Mouse (Mus musculus) MEL-GATA-1-ER (cell line): Measurements from ENCODE around the gene Trim2.

Source experiments
- DNase-seq: peaks from one replicate; pipeline ENCODE4 v3.0.0-alpha.2; 2012; ENCODE audit warnings: low read depth; ENCODE audit errors: extremely low read depth

Trim2 gene

GRCm38 (mm10) chr3:84288931-84289330 lies 17.7 kb downstream of the Trim2 start:
- no peak for DNase-seq

DNA sequence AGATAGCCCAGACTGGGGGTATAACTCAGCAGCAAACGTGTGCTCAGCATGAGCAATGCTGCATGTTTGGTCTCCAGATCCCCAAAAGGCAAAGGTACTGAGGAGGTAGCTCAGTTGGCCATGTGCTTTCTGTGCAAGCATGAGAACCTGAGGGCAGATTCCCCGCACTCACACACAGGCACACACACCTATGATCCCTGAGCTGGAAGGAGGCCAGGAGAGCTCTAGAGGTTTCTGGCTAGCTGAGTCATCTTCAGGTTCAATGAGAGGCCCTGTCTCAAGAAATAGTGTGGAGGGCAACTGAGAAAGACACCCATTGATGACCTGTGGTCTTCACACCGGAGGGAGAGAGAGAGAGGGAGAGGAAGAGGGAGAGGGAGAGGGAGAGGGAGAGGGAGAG lies 19.4 kb downstream of the Trim2 start:
- DNase-seq, result no peak

GRCm38 (mm10) chr3:84286311-84286710 lies 20.4 kb downstream of the Trim2 start:
- no peak for DNase-seq

- DNase-seq, result no peak
These were observed 21.9 kb downstream of the Trim2 start for GRCm38 (mm10) chr3:84284796-84285195.

GRCm38 (mm10) chr3:84283524-84283923 lies 23.2 kb downstream of the Trim2 start:
- DNase-seq, result no peak

GRCm38 (mm10) chr3:84281936-84282371 lies 24.7 kb downstream of the Trim2 start:
- DNase-seq, result no peak

GRCm38 (mm10) chr3:84278809-84279208 lies 27.9 kb downstream of the Trim2 start:
- no peak for DNase-seq

- no peak for DNase-seq
These were observed 31.6 kb downstream of the Trim2 start for GRCm38 (mm10) chr3:84275124-84275523.

GRCm38 (mm10) chr3:84272293-84273015 lies 34.2 kb downstream of the Trim2 start:
- DNase-seq, result no peak

- DNase-seq, result no peak
These were observed 34.9 kb downstream of the Trim2 start for GRCm38 (mm10) chr3:84271794-84272193.

- DNase-seq, result no peak
These were observed 35.6 kb downstream of the Trim2 start for GRCm38 (mm10) chr3:84271058-84271457.

GRCm38 (mm10) chr3:84270624-84270995 lies 36.1 kb downstream of the Trim2 start:
- DNase-seq, result no peak

DNA sequence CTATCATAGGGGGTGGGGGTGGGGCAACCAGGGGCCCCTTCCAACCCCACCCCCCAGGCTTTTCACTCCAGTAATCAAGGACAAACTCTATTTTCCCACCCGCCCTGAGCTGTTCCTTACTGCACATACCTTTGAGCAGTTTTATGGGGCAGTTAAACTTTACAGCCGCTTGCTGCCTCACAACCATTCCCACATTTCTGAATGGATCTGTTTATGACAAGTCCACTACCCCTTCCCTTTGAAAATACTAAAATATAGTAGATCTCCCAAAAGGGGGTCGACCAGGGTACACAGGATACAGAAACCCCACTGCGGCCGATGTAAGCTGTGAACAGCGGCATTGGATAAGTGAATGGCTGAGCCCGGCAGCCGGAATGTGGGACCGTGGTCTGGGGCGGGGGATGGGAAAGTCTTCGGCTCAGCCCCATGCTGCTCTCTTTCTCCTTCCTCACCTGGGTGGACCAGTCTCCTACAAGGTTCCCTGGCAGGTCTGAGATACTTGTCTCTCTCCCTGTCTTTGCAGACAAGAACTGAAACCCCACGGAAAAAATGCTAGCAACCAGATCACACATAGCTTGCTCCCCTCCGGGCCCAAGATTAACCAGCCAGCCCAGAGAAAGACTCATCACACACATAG lies 36.6 kb downstream of the Trim2 start:
- DNase-seq, result no peak

GRCm38 (mm10) chr3:84268434-84268833 lies 38.2 kb downstream of the Trim2 start:
- DNase-seq, result no peak

GRCm38 (mm10) chr3:84266391-84266931 lies 40.2 kb downstream of the Trim2 start:
- DNase-seq, result no peak

- no peak for DNase-seq
These were observed 41.6 kb downstream of the Trim2 start for GRCm38 (mm10) chr3:84265084-84265483.

DNA sequence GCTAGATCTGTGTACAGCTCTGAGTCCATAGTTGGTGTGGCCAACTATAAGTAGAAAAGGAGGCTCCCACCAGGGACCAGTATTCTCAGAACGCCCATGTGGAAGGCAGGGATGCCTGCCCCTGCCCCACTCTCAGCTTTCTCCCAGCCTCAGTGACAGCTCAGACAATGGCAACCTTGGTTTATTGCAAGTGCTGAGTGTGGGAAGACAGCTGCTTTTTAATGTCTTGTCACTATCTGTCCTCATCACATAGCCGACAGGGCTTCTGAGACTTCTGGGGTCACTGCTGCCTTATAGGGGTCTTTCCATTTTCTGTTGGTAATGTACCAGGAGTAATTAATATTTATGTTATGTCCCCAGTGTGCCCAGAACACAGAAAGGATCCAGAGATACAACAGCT lies 42.3 kb downstream of the Trim2 start:
- no peak for DNase-seq

GRCm38 (mm10) chr3:84262804-84263203 lies 43.9 kb downstream of the Trim2 start:
- no peak for DNase-seq

DNA sequence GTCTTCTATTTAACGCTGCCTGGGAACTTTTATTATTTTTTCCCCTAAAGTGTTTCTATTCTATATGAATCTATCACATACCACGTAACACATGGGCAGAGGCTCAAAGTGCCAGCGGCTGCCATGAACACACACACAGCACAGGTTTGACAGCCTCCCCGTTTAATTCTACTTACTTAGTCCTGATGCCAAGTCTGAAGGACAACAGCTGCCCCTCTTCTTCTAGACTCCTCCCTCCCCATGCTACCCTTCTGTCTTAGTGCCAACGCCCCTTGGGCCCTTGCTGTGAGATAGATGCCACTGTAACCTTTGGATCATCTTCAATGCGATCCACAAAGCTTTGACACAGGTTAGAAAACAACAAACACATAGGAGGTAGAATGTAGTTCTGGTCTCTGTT lies 44.8 kb downstream of the Trim2 start:
- DNase-seq, result no peak

- DNase-seq, result no peak
These were observed 45.8 kb downstream of the Trim2 start for GRCm38 (mm10) chr3:84260837-84261236.

DNA sequence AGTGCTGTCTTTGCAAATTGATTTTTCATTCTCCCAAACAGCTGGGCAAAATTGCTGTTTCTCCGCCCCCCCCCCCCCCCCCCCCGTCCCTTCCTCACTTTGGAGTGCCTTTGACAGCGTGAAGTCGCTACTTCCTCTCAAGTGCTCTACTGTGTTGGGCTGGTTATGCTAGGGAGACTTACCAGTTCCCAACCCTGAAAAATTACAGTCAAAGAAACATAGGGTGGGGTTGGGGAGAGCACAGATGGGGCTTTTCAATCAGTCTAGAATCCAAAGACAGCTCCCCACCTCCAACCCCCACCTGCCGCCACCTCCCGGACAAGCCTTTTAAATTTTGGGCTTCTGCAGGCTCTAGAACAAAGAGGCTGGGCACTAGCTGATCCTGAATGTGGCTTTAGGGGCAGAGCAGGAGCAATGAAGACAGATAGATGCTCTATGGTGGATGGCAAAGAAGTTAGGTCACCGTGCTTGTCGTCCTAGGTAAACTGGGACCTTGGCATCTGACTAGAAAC lies 46.6 kb downstream of the Trim2 start:
- DNase-seq, result peak; percentile 41

DNA sequence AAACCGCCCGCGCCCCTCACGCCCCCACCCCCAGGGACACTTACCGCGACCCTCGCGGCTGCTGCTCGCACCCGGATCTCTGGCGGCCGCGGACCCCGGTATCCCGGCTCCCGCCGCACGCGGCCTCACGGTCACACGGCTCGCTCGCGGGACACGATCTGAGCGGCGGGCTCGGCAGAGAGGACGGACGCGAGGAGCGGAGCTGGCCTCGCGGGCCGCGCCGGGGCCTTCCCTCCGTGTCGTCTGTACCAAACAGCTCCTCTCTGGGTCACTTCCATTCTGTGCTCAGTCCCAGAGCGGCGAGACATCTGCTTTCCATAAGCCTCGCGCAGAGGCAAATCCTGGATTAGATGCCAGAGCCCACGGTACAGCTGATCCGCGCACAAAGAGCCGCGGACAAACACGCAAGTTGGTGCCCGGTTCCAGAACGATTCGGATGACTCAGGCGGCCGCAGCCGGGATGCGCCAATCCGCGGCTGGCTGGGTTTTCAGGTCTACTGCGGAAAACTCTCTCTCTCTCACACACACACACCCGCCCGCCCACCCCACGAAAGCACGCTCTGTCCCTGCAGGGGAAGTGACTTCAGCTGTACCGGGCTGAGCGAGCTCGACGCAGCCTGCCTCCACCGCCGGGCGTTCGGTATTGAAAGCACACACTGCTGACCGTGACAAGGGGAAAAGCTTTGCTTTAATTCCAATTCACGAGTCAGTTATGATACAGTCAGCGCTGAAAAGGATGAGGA lies 47.2 kb downstream of the Trim2 start:
- peak; percentile 53 for DNase-seq
